Mouse (Mus musculus): ENCODE measurements around the gene Pfkp. TPM values are rescaled to one million over a fixed set of nuclear protein-coding genes. Genes with fewer than 3 reads are reported as not detected.

Pfkp gene
- polyA plus RNA-seq, 1 experiment, result 45.1 TPM

DNA sequence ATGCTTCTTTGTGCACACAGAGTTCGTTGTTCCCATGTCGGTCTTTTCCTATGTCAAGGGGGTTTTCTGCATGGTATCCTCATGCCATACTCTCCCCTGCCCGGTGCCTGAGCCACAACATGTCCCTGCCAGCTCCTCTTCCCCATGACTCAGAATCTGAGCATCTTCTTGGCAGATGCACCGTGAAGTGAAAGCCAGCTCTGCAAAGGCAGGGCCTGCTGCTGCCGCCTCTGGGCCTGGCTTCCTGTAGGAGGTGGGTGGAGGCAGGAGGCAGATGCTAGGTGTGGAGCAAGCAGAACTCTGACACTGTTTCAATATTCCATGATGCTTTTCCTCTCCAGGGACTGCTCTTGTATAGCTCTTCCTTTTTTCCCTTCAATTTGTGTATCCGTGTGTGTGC lies 10.7 kb upstream of the Pfkp start:
- H3K4me3 ChIP-seq (ENCODE audit: extremely low read depth, insufficient read depth, insufficient read length), result no peak overlapping the region
- H3K36me3 ChIP-seq (ENCODE audit: control insufficient read depth, insufficient read depth, low read length), result no peaks in the 10 kb centered on the region
- 77% methylated on average over 6 of the region's 6 CpGs for WGBS
- no peak for DNase-seq (ENCODE audit: low read depth in 1 of 2, low spot score in 2 of 2)
- no peak for TF ChIP-seq POLR2A (IDR thresholded peaks at IDR 0.05; ENCODE audit: low read depth, low read length)
- no peak for TF ChIP-seq CTCF (IDR thresholded peaks at IDR 0.05; ENCODE audit: extremely low read depth, insufficient read depth, insufficient read length, insufficient replicate concordance)
- H3K4me1 ChIP-seq (ENCODE audit: control insufficient read depth, insufficient read depth, insufficient read length), result no peaks in the 10 kb centered on the region
- H3K27ac ChIP-seq (ENCODE audit: insufficient read depth, low read length), result no peak overlapping the region
- no peaks in the 10 kb centered on the region for H3K27me3 ChIP-seq (ENCODE audit: control insufficient read depth, insufficient read depth, low read length)

DNA sequence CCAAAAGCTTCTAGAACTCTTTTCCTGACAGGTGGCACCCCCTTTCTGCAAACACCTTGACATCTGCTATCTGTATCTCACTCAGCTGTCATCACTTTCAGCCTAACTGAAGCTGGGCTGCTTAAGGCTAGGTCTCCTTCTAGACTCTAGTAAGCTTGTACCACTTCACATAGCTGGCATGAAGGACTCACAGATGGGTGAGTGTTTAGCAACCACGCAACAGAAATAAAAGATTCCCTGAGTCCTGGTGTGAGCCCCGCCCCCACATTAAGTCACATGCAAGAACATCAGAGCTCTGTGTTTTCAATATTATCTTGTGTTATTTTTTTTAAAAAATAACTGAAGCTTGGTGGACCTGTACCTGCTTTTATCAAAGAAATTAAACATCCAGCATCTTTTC lies 8.7 kb upstream of the Pfkp start:
- H3K4me3 ChIP-seq (ENCODE audit: extremely low read depth, insufficient read depth, insufficient read length), result no peak overlapping the region
- no peaks in the 10 kb centered on the region for H3K27me3 ChIP-seq (ENCODE audit: control insufficient read depth, insufficient read depth, low read length)
- H3K4me1 ChIP-seq (ENCODE audit: control insufficient read depth, insufficient read depth, insufficient read length), result no peaks in the 10 kb centered on the region
- no peak overlapping the region for H3K27ac ChIP-seq (ENCODE audit: insufficient read depth, low read length)
- TF ChIP-seq CTCF (IDR thresholded peaks at IDR 0.05; ENCODE audit: extremely low read depth, insufficient read depth, insufficient read length, insufficient replicate concordance), result no peak
- TF ChIP-seq POLR2A (IDR thresholded peaks at IDR 0.05; ENCODE audit: low read depth, low read length), result no peak
- 93% methylated on average over 2 of the region's 2 CpGs for WGBS
- H3K36me3 ChIP-seq (ENCODE audit: control insufficient read depth, insufficient read depth, low read length), result no peaks in the 10 kb centered on the region
- no peak for DNase-seq (ENCODE audit: low read depth in 1 of 2, low spot score in 2 of 2)

DNA sequence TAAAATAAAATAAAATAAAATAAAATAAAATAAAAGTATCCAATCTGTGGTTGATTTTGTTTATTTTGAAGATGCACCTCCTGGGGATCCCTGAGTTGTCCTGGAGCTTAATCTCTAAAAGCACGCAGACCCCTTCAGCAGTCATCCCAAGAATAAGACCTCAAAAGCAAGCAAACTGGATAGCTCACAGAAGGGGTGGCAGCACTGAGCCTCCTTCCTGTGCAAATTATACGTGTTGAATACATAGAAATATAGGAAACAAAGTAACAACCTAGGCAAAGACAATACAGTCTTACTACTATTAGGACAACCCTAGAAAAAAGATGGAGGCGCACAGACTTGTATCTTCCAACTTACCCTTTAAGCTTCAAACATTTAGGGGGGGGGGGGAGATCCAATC lies 965 bp upstream of the Pfkp start:
- no peak for TF ChIP-seq POLR2A (IDR thresholded peaks at IDR 0.05; ENCODE audit: low read depth, low read length)
- no peak for TF ChIP-seq CTCF (IDR thresholded peaks at IDR 0.05; ENCODE audit: extremely low read depth, insufficient read depth, insufficient read length, insufficient replicate concordance)

DNA sequence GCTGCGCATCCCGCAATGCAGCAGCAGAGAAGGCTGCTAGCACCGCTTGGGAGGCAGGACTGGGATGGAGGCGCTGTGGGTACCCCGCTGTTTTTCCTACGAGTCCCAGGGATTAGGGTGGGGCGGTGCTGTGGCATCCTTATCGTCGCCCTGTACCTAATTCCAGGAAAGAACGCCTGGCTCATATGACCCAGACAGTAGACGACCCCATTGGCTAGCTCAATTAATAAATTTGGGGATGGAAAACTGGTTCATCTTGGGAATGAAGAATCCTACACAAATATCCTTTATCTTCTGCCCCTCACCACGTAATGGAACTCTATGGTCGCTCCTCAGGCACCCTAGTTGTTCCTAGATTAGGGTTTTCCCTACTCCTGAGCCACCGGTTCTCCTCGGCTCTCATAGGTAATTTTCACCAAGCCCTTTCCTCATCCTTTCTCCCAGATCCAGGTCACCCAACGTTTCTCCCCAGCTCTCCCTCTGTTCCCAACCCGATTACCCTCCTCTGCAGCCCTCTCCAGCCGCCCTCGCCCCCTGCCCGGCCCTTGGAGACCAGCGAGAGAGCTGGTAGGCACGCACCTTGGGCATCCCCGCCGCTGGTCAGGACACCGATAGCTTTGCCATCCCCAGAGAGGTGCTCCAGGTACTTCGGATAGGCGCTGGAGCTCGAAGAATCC lies 447 bp downstream of the Pfkp start:
- WGBS, result under 1% methylated on average over 28 of the region's 28 CpGs
- H3K27me3 ChIP-seq (ENCODE audit: control insufficient read depth, insufficient read depth, low read length), result no peaks in the 10 kb centered on the region
- DNase-seq (ENCODE audit: low read depth in 1 of 2, low spot score in 2 of 2), result no peak
- H3K36me3 ChIP-seq (ENCODE audit: control insufficient read depth, insufficient read depth, low read length), result no peaks in the 10 kb centered on the region
- H3K4me3 ChIP-seq (ENCODE audit: extremely low read depth, insufficient read depth, insufficient read length), result peak overlapping the region; percentile 73
- H3K27ac ChIP-seq (ENCODE audit: insufficient read depth, low read length), result peak overlapping the region; percentile 70; the same call in 1 of the 2 replicates
- H3K4me1 ChIP-seq (ENCODE audit: control insufficient read depth, insufficient read depth, insufficient read length), result no peaks in the 10 kb centered on the region; the same call in 1 of the 2 replicates
- TF ChIP-seq POLR2A (IDR thresholded peaks at IDR 0.05; ENCODE audit: low read depth, low read length) (no peak), CTCF (IDR thresholded peaks at IDR 0.05; ENCODE audit: extremely low read depth, insufficient read depth, insufficient read length, insufficient replicate concordance) (no peak)

More for the DNA sequence above, 965 bp upstream of the Pfkp start:
- no peak overlapping the region for H3K27ac ChIP-seq (ENCODE audit: insufficient read depth, low read length)
- H3K4me3 ChIP-seq (ENCODE audit: extremely low read depth, insufficient read depth, insufficient read length), result no peak overlapping the region
- no peaks in the 10 kb centered on the region for H3K4me1 ChIP-seq (ENCODE audit: control insufficient read depth, insufficient read depth, insufficient read length)
- no peaks in the 10 kb centered on the region for H3K27me3 ChIP-seq (ENCODE audit: control insufficient read depth, insufficient read depth, low read length)
- DNase-seq (ENCODE audit: low read depth in 1 of 2, low spot score in 2 of 2), result no peak
- no peaks in the 10 kb centered on the region for H3K36me3 ChIP-seq (ENCODE audit: control insufficient read depth, insufficient read depth, low read length)
- WGBS, result 63% methylated on average over 3 of the region's 3 CpGs

DNA sequence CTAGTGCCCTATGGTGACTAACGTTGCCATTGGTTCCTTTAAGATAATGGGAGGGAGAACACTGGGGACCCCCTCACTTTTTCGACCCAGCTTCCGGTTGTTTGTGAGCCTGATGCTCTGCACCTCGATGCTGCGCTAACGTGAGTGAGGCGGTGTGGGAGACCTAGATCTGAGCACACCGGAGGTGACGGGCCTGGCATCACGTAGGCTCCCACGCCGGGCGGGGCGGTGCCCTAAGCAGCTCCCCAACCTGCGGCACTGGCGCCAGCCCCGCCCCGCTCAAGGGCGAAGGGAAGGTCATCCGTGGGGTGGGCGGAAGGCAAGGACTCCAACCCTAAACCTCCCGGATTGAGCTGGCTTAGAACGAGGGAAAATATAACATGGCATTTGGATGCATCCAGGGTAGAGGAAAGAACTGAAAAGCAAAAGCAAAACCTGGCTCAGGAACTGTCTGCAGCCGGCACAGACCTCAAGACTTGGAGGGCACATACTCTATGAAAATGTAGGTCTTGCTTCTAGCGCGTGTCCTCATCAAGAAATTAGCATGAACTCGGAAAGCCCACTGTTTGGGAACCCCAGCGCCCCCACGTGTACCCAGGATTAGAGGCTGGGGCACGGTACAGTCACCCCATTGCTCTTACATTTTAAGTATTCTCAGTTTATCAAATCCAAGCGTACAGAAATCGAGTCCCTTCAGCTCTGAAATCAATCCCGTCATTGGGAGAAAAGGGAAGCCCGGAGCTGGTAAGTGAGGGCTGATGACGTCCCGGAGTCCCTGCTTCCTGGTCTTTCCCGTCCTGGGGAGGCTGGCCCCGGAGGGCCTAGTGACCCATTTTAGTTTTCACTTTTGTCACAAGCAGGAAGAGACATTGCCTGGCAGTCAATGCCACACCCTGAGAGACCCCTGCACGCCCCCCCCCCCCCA lies 1.2 kb downstream of the Pfkp start:
- no peak for TF ChIP-seq POLR2A (IDR thresholded peaks at IDR 0.05; ENCODE audit: low read depth, low read length)
- under 1% methylated on average over 39 of the region's 39 CpGs for WGBS
- peak; percentile 68 to 80 for DNase-seq (ENCODE audit: low read depth in 1 of 2, low spot score in 2 of 2)
- Histone ChIP-seq H3K4me1 (ENCODE audit: control insufficient read depth, insufficient read depth, insufficient read length) (peaks cover 3% of the 10 kb centered on the region), H3K4me3 (ENCODE audit: extremely low read depth, insufficient read depth, insufficient read length) (peak overlapping the region; percentile 73), H3K36me3 (ENCODE audit: control insufficient read depth, insufficient read depth, low read length) (no peaks in the 10 kb centered on the region), H3K27ac (ENCODE audit: insufficient read depth, low read length) (peak overlapping the region; percentile 70), H3K27me3 (ENCODE audit: control insufficient read depth, insufficient read depth, low read length) (no peaks in the 10 kb centered on the region)

DNA sequence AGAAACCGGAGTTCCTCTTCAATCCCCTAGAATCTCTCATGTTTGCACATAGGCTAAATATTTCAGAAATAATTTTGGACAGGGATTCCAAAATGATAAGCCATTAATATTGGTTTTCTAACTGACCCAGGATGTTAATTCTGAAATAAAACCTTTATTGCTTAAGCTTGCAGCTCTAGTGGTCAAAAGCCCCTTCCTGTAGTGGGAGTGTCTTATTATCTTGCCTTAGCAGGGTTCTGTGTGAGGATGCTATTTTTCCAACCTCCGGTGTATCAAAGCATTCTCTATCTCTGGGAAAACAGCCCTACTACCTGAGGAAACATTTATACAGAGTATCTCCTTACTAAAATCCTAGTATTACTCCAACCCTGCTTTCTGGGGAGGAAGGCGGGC lies 1.9 kb downstream of the Pfkp start:
- H3K36me3 ChIP-seq (ENCODE audit: control insufficient read depth, insufficient read depth, low read length), result no peaks in the 10 kb centered on the region
- DNase-seq (ENCODE audit: low read depth in 1 of 2, low spot score in 2 of 2), result no peak
- peaks cover 3% of the 10 kb centered on the region for H3K4me1 ChIP-seq (ENCODE audit: control insufficient read depth, insufficient read depth, insufficient read length)
- no peaks in the 10 kb centered on the region for H3K27me3 ChIP-seq (ENCODE audit: control insufficient read depth, insufficient read depth, low read length)
- TF ChIP-seq POLR2A (IDR thresholded peaks at IDR 0.05; ENCODE audit: low read depth, low read length), result no peak
- TF ChIP-seq CTCF (IDR thresholded peaks at IDR 0.05; ENCODE audit: extremely low read depth, insufficient read depth, insufficient read length, insufficient replicate concordance), result no peak
- peak overlapping the region; percentile 73; the same call in 1 of the 2 replicates for H3K4me3 ChIP-seq (ENCODE audit: extremely low read depth, insufficient read depth, insufficient read length)
- peak overlapping the region; percentile 70; the same call in 1 of the 2 replicates for H3K27ac ChIP-seq (ENCODE audit: insufficient read depth, low read length)
- 40% methylated on average over 3 of the region's 3 CpGs for WGBS

Measured in spleen, adult 2 months (tissue).